Mouse (Mus musculus): Measurements from ENCODE around the gene Aaed1. TPM values are rescaled to one million over a fixed set of nuclear protein-coding genes. Genes with fewer than 3 reads are reported as not detected.

The Aaed1 gene
- polyA plus RNA-seq, 1 experiment from 2014 or later: 8.2 TPM

- Histone ChIP-seq H3K9ac (replicated peaks; ENCODE audit: low read depth, low read length) (no peak overlapping the region), H3K27me3 (replicated peaks; ENCODE audit: control insufficient read depth, insufficient read depth, low read length) (no peaks in the 10 kb centered on the region), H3K4me1 (replicated peaks; ENCODE audit: control insufficient read depth, insufficient read depth, low read length) (no peaks in the 10 kb centered on the region), H3K9me3 (ENCODE audit: control insufficient read depth, low read length) (peaks cover 4% of the 10 kb centered on the region; the same call in 1 of the 2 replicates), H3K4me3 (replicated peaks; ENCODE audit: low read length) (no peak overlapping the region), H3K36me3 (ENCODE audit: control insufficient read depth, insufficient read depth) (no peaks in the 10 kb centered on the region), H3K27ac (ENCODE audit: low read length) (no peak overlapping the region), H3K4me2 (ENCODE audit: low read length) (no peak overlapping the region)
- ATAC-seq: no peak
- WGBS: 97% methylated on average over 2 of the region's 2 CpGs
These were observed 27.8 kb downstream of the Aaed1 start for GRCm38 (mm10) chr13:64284676-64285075.

- Histone ChIP-seq H3K4me3 (replicated peaks; ENCODE audit: low read length) (no peak overlapping the region), H3K27me3 (replicated peaks; ENCODE audit: control insufficient read depth, insufficient read depth, low read length) (no peaks in the 10 kb centered on the region), H3K36me3 (ENCODE audit: control insufficient read depth, insufficient read depth) (no peaks in the 10 kb centered on the region), H3K4me1 (replicated peaks; ENCODE audit: control insufficient read depth, insufficient read depth, low read length) (no peaks in the 10 kb centered on the region), H3K27ac (ENCODE audit: low read length) (no peak overlapping the region), H3K9me3 (ENCODE audit: control insufficient read depth, low read length) (peaks cover 4% of the 10 kb centered on the region; the same call in 1 of the 2 replicates), H3K9ac (replicated peaks; ENCODE audit: low read depth, low read length) (no peak overlapping the region), H3K4me2 (ENCODE audit: low read length) (no peak overlapping the region)
- ATAC-seq: no peak
- 91% methylated on average over 5 of the region's 5 CpGs for WGBS
These were observed 31.6 kb downstream of the Aaed1 start for GRCm38 (mm10) chr13:64280940-64281339.

GRCm38 (mm10) chr13:64275754-64276127 is 36.8 kb downstream of the Aaed1 start:
- peaks cover 14% of the 10 kb centered on the region for H3K27me3 ChIP-seq (replicated peaks; ENCODE audit: control insufficient read depth, insufficient read depth, low read length)
- peak overlapping the region; percentile 68 for H3K4me3 ChIP-seq (replicated peaks; ENCODE audit: low read length)
- 14% methylated on average over 9 of the region's 9 CpGs for WGBS
- H3K27ac ChIP-seq (ENCODE audit: low read length): no peak overlapping the region
- no peak overlapping the region for H3K9ac ChIP-seq (replicated peaks; ENCODE audit: low read depth, low read length)
- H3K9me3 ChIP-seq (ENCODE audit: control insufficient read depth, low read length): no peaks in the 10 kb centered on the region
- H3K4me2 ChIP-seq (ENCODE audit: low read length): peak overlapping the region; percentile 100
- peaks cover 16% of the 10 kb centered on the region for H3K4me1 ChIP-seq (replicated peaks; ENCODE audit: control insufficient read depth, insufficient read depth, low read length)
- H3K36me3 ChIP-seq (ENCODE audit: control insufficient read depth, insufficient read depth): no peaks in the 10 kb centered on the region
- no peak for ATAC-seq

- WGBS: under 1% methylated on average over 57 of the region's 57 CpGs
- Histone ChIP-seq H3K9me3 (ENCODE audit: control insufficient read depth, low read length) (no peaks in the 10 kb centered on the region), H3K9ac (replicated peaks; ENCODE audit: low read depth, low read length) (peak within 1 kb of the TSS; percentile 66), H3K27me3 (replicated peaks; ENCODE audit: control insufficient read depth, insufficient read depth, low read length) (peaks cover 14% of the 10 kb centered on the region), H3K4me2 (ENCODE audit: low read length) (peak within 1 kb of the TSS; percentile 100), H3K4me3 (replicated peaks; ENCODE audit: low read length) (peak within 1 kb of the TSS; percentile 68), H3K36me3 (ENCODE audit: control insufficient read depth, insufficient read depth) (no peaks in the 10 kb centered on the region), H3K27ac (ENCODE audit: low read length) (no peak within 1 kb of the TSS), H3K4me1 (replicated peaks; ENCODE audit: control insufficient read depth, insufficient read depth, low read length) (peaks cover 16% of the 10 kb centered on the region)
- peak; percentile 97 for ATAC-seq
These were observed 37.4 kb downstream of the Aaed1 start, which contains the start of gene Cdc14b for GRCm38 (mm10) chr13:64274879-64275753. Gene Cdc14b (minus strand): TSS chr13:64275290.

GRCm38 (mm10) chr13:64273891-64274844 is 38.3 kb downstream of the Aaed1 start:
- Histone ChIP-seq H3K9ac (replicated peaks; ENCODE audit: low read depth, low read length) (peak overlapping the region; percentile 66), H3K4me3 (replicated peaks; ENCODE audit: low read length) (peak overlapping the region; percentile 68), H3K4me1 (replicated peaks; ENCODE audit: control insufficient read depth, insufficient read depth, low read length) (peaks cover 16% of the 10 kb centered on the region)

GRCm38 (mm10) chr13:64273352-64273751 is 39.2 kb downstream of the Aaed1 start:
- ATAC-seq: no peak
- H3K4me3 ChIP-seq (replicated peaks; ENCODE audit: low read length): no peak overlapping the region
- no peaks in the 10 kb centered on the region for H3K36me3 ChIP-seq (ENCODE audit: control insufficient read depth, insufficient read depth)
- WGBS: 54% methylated on average over 8 of the region's 8 CpGs
- no peak overlapping the region for H3K27ac ChIP-seq (ENCODE audit: low read length)
- H3K9ac ChIP-seq (replicated peaks; ENCODE audit: low read depth, low read length): no peak overlapping the region
- peaks cover 14% of the 10 kb centered on the region for H3K27me3 ChIP-seq (replicated peaks; ENCODE audit: control insufficient read depth, insufficient read depth, low read length)
- no peaks in the 10 kb centered on the region for H3K9me3 ChIP-seq (ENCODE audit: control insufficient read depth, low read length)
- peaks cover 16% of the 10 kb centered on the region for H3K4me1 ChIP-seq (replicated peaks; ENCODE audit: control insufficient read depth, insufficient read depth, low read length)
- H3K4me2 ChIP-seq (ENCODE audit: low read length): peak overlapping the region; percentile 100

More at GRCm38 (mm10) chr13:64273891-64274844, 38.3 kb downstream of the Aaed1 start:
- no peaks in the 10 kb centered on the region for H3K36me3 ChIP-seq (ENCODE audit: control insufficient read depth, insufficient read depth)
- peak overlapping the region; percentile 100 for H3K4me2 ChIP-seq (ENCODE audit: low read length)
- peak; percentile 71 for ATAC-seq
- H3K9me3 ChIP-seq (ENCODE audit: control insufficient read depth, low read length): no peaks in the 10 kb centered on the region
- under 1% methylated on average over 88 of the region's 95 CpGs for WGBS
- peaks cover 14% of the 10 kb centered on the region for H3K27me3 ChIP-seq (replicated peaks; ENCODE audit: control insufficient read depth, insufficient read depth, low read length)
- H3K27ac ChIP-seq (ENCODE audit: low read length): no peak overlapping the region

- Histone ChIP-seq H3K36me3 (ENCODE audit: control insufficient read depth, insufficient read depth) (no peaks in the 10 kb centered on the region), H3K4me3 (replicated peaks; ENCODE audit: low read length) (no peak overlapping the region), H3K27me3 (replicated peaks; ENCODE audit: control insufficient read depth, insufficient read depth, low read length) (peaks cover 3% of the 10 kb centered on the region), H3K4me1 (replicated peaks; ENCODE audit: control insufficient read depth, insufficient read depth, low read length) (no peaks in the 10 kb centered on the region), H3K27ac (ENCODE audit: low read length) (no peak overlapping the region), H3K9me3 (ENCODE audit: control insufficient read depth, low read length) (no peaks in the 10 kb centered on the region), H3K9ac (replicated peaks; ENCODE audit: low read depth, low read length) (no peak overlapping the region), H3K4me2 (ENCODE audit: low read length) (no peak overlapping the region)
- 88% methylated on average over 4 of the region's 4 CpGs for WGBS
- ATAC-seq: no peak
These were observed 44.1 kb downstream of the Aaed1 start for GRCm38 (mm10) chr13:64268384-64268783.

GRCm38 (mm10) chr13:64267151-64267550 is 45.4 kb downstream of the Aaed1 start:
- Histone ChIP-seq H3K27me3 (replicated peaks; ENCODE audit: control insufficient read depth, insufficient read depth, low read length) (no peaks in the 10 kb centered on the region), H3K4me3 (replicated peaks; ENCODE audit: low read length) (no peak overlapping the region), H3K4me2 (ENCODE audit: low read length) (no peak overlapping the region), H3K9me3 (ENCODE audit: control insufficient read depth, low read length) (no peaks in the 10 kb centered on the region), H3K4me1 (replicated peaks; ENCODE audit: control insufficient read depth, insufficient read depth, low read length) (no peaks in the 10 kb centered on the region), H3K27ac (ENCODE audit: low read length) (no peak overlapping the region), H3K36me3 (ENCODE audit: control insufficient read depth, insufficient read depth) (no peaks in the 10 kb centered on the region), H3K9ac (replicated peaks; ENCODE audit: low read depth, low read length) (no peak overlapping the region)
- ATAC-seq: no peak
- WGBS: 31% methylated on average over 9 of the region's 9 CpGs

GRCm38 (mm10) chr13:64264586-64264985 is 47.9 kb downstream of the Aaed1 start:
- no peaks in the 10 kb centered on the region for H3K4me1 ChIP-seq (replicated peaks; ENCODE audit: control insufficient read depth, insufficient read depth, low read length)
- H3K27me3 ChIP-seq (replicated peaks; ENCODE audit: control insufficient read depth, insufficient read depth, low read length): no peaks in the 10 kb centered on the region
- H3K9me3 ChIP-seq (ENCODE audit: control insufficient read depth, low read length): no peaks in the 10 kb centered on the region
- no peak overlapping the region for H3K4me3 ChIP-seq (replicated peaks; ENCODE audit: low read length)
- H3K27ac ChIP-seq (ENCODE audit: low read length): no peak overlapping the region
- H3K36me3 ChIP-seq (ENCODE audit: control insufficient read depth, insufficient read depth): no peaks in the 10 kb centered on the region
- H3K4me2 ChIP-seq (ENCODE audit: low read length): no peak overlapping the region
- ATAC-seq: no peak
- 96% methylated on average over 6 of the region's 6 CpGs for WGBS
- no peak overlapping the region for H3K9ac ChIP-seq (replicated peaks; ENCODE audit: low read depth, low read length)
